Mouse (Mus musculus): ENCODE results near the gene Slc25a43.

GRCm38 (mm10) chrX:36777694-36778093 lies 34.2 kb downstream of the Slc25a43 start:
- TF ChIP-seq CTCF (IDR thresholded peaks at IDR 0.05; ENCODE audit: extremely low read depth, insufficient read depth, low read length) (no peak), POLR2A (IDR thresholded peaks at IDR 0.05; ENCODE audit: extremely low read depth, insufficient read depth, low read length) (no peak)

Measured in cortical plate, adult 2 months (tissue).